Mouse (Mus musculus): ENCODE data around the gene Tsfm. TPM values are rescaled to one million over a fixed set of nuclear protein-coding genes. Genes with fewer than 3 reads are reported as not detected.

Tsfm gene
- polyA plus RNA-seq, 2 experiments, result 26.7 to 40.7 TPM

DNA sequence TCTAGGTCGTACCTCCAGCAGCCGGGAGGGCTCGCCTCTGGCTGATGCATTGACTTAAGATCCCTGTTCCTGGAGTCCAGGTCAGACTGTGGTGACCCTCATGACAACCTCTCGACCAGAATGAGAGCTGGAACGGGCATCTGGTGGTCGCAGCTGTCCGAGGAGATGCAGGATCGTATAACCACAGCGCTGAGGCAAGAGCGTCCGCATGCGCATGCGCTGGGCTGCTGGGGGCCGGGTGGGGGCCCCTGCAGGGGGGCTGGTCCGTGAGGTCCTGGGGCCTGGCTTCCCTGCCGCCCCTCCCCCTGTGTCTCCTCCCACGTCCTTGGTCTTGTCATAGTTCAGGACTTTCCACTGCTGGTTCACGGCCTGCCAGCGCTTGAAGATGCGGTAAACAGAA is 25.9 kb upstream of the Tsfm start:
- ATAC-seq (ENCODE audit: insufficient read depth) (no peak), DNase-seq (ENCODE audit: low read depth in 3 of 3, low spot score in 3 of 3) (no peak)
- WGBS (ENCODE audit: insufficient replicate concordance), result 74% methylated on average over 20 of the region's 20 CpGs
- no peak overlapping the region for H3K9ac ChIP-seq (replicated peaks)
- no peak overlapping the region for H3K4me2 ChIP-seq (ENCODE audit: low read depth)
- TF ChIP-seq EP300 (IDR thresholded peaks at IDR 0.05; ENCODE audit: low read depth) (no peak), CTCF (IDR thresholded peaks at IDR 0.05; ENCODE audit: low read depth) (no peak)
- H3K9me3 ChIP-seq (ENCODE audit: control insufficient read depth, low read length), result no peaks in the 10 kb centered on the region
- 0 out of 4 replicates have a peak, but pooled peaks cover 0 to 3% of the 10 kb centered on the region in 2 experiments for H3K4me1 ChIP-seq (replicated peaks; ENCODE audit: control insufficient read depth in 2 of 2, insufficient read depth in 2 of 2, low read length in 1 of 2)
- no peaks in the 10 kb centered on the region for H3K36me3 ChIP-seq (replicated peaks; ENCODE audit: control insufficient read depth, insufficient read depth, low read depth)
- no peak overlapping the region for H3K27ac ChIP-seq
- H3K27me3 ChIP-seq (ENCODE audit: control insufficient read depth, insufficient read depth, low read length), result peaks cover 52% of the 10 kb centered on the region
- no peak overlapping the region for H3K4me3 ChIP-seq (ENCODE audit: insufficient read depth in 1 of 2, low read depth in 2 of 2, low read length in 2 of 2)

- Histone ChIP-seq H3K27ac (no peak overlapping the region), H3K4me2 (ENCODE audit: low read depth) (no peak overlapping the region), H3K9me3 (ENCODE audit: control insufficient read depth, low read length) (no peaks in the 10 kb centered on the region), H3K4me3 (ENCODE audit: insufficient read depth in 1 of 2, low read depth in 2 of 2, low read length in 2 of 2) (no peak overlapping the region), H3K4me1 (replicated peaks; ENCODE audit: control insufficient read depth in 2 of 2, insufficient read depth in 2 of 2, low read length in 1 of 2) (0 out of 4 replicates have a peak, but pooled peaks cover 0 to 2% of the 10 kb centered on the region in 2 experiments), H3K9ac (replicated peaks) (no peak overlapping the region), H3K27me3 (ENCODE audit: control insufficient read depth, insufficient read depth, low read length) (peaks cover 52% of the 10 kb centered on the region), H3K36me3 (replicated peaks; ENCODE audit: control insufficient read depth, insufficient read depth, low read depth) (no peaks in the 10 kb centered on the region)
- 36% methylated on average over 8 of the region's 8 CpGs for WGBS (ENCODE audit: insufficient replicate concordance)
- ATAC-seq (ENCODE audit: insufficient read depth) (no peak), DNase-seq (ENCODE audit: low read depth in 3 of 3, low spot score in 3 of 3) (no peak)
- TF ChIP-seq EP300 (IDR thresholded peaks at IDR 0.05; ENCODE audit: low read depth) (no peak), CTCF (IDR thresholded peaks at IDR 0.05; ENCODE audit: low read depth) (no peak)
These were observed 24.8 kb upstream of the Tsfm start for GRCm38 (mm10) chr10:127055406-127055805.

DNA sequence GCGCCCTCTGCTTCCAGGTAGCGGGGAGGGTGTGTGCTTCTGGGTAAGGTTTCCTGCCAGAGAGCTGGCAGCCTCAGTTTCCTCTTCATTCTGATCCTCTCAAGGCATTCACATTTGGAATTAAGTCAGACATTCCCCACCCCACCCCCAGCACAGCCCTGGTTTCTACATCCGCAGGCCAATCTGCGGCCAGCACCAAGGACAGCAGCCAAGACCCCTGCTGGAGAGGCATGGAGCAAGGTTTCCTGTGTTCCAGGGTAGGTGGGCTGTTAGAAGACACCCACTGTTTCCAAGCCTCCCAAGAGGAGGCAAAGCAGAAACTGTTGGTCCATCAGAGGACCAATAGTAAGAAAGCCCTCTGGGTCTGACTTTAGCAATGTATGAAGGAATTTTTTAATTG is 24.0 kb upstream of the Tsfm start:
- TF ChIP-seq EP300 (IDR thresholded peaks at IDR 0.05; ENCODE audit: low read depth) (no peak), CTCF (IDR thresholded peaks at IDR 0.05; ENCODE audit: low read depth) (peak; percentile 26; the same call in 1 of the 2 replicates)
- H3K36me3 ChIP-seq (replicated peaks; ENCODE audit: control insufficient read depth, insufficient read depth, low read depth), result no peaks in the 10 kb centered on the region
- no peaks in the 10 kb centered on the region for H3K4me1 ChIP-seq (replicated peaks; ENCODE audit: control insufficient read depth in 2 of 2, insufficient read depth in 2 of 2, low read length in 1 of 2)
- H3K9ac ChIP-seq (replicated peaks), result no peak overlapping the region
- H3K27me3 ChIP-seq (ENCODE audit: control insufficient read depth, insufficient read depth, low read length), result peaks cover 52% of the 10 kb centered on the region
- H3K27ac ChIP-seq, result no peak overlapping the region
- no peaks in the 10 kb centered on the region for H3K9me3 ChIP-seq (ENCODE audit: control insufficient read depth, low read length)
- DNase-seq (ENCODE audit: low read depth in 3 of 3, low spot score in 3 of 3) (no peak), ATAC-seq (ENCODE audit: insufficient read depth) (no peak)
- 45% methylated on average over 4 of the region's 4 CpGs for WGBS (ENCODE audit: insufficient replicate concordance)
- H3K4me3 ChIP-seq (ENCODE audit: insufficient read depth in 1 of 2, low read depth in 2 of 2, low read length in 2 of 2), result no peak overlapping the region
- no peak overlapping the region for H3K4me2 ChIP-seq (ENCODE audit: low read depth)

DNA sequence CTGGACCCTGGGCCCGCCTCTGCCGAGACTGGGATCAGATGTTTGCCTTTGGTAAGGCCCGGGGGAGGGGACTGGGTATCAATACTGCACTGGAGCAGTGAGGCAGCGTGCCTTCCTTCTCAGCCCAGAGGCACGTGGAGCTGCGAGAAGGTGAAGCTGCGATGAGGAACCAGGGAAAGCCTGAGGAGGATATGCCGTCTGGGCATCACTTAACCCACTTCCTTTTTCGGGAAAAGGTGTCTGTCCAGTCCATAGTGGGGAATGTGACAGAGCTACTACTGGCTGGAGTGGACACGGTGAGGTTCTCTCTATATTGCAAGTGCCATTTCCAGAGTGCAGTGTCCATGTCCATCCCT is 19.5 kb upstream of the Tsfm start:
- H3K9ac ChIP-seq (replicated peaks), result no peak overlapping the region
- H3K27me3 ChIP-seq (ENCODE audit: control insufficient read depth, insufficient read depth, low read length), result peaks cover 49% of the 10 kb centered on the region
- DNase-seq (ENCODE audit: low read depth in 3 of 3, low spot score in 3 of 3) (no peak), ATAC-seq (ENCODE audit: insufficient read depth) (no peak)
- 9% methylated on average over 10 of the region's 10 CpGs for WGBS (ENCODE audit: insufficient replicate concordance)
- no peaks in the 10 kb centered on the region for H3K4me1 ChIP-seq (replicated peaks; ENCODE audit: control insufficient read depth in 2 of 2, insufficient read depth in 2 of 2, low read length in 1 of 2)
- H3K4me2 ChIP-seq (ENCODE audit: low read depth), result no peak overlapping the region
- no peak for TF ChIP-seq CTCF (IDR thresholded peaks at IDR 0.05; ENCODE audit: low read depth)
- no peak for TF ChIP-seq EP300 (IDR thresholded peaks at IDR 0.05; ENCODE audit: low read depth)
- no peaks in the 10 kb centered on the region for H3K36me3 ChIP-seq (replicated peaks; ENCODE audit: control insufficient read depth, insufficient read depth, low read depth)
- no peaks in the 10 kb centered on the region for H3K9me3 ChIP-seq (ENCODE audit: control insufficient read depth, low read length)
- no peak overlapping the region for H3K4me3 ChIP-seq (ENCODE audit: insufficient read depth in 1 of 2, low read depth in 2 of 2, low read length in 2 of 2)
- no peak overlapping the region for H3K27ac ChIP-seq

DNA sequence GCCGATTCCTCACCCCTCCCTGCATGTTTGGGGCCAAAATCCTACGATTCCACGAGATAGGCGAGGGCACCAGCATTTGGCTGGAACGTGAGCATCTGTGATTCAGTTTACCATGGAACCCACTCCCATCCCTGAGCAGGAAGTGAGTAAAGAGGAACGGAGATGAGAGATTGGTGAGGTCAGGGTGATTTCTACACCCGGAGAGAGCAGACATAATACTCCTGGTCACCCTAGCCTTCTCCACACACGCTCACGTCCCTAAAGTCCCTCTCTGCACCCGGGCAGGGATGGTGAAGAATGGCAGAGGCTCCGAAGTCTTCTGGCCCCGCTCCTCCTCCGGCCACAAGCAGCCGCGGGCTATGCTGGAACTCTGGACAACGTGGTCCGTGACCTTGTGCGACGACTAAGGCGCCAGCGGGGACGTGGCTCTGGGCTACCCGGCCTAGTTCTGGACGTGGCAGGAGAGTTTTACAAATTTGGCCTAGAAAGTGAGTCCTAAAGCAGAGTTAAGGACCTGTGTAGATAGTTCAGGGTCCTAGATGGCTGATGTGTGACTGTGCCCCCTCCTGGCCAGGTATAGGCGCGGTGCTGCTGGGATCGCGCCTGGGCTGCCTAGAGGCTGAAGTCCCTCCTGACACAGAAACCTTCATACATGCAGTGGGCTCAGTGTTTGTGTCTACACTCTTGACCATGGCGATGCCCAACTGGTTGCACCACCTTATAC is 18.9 kb upstream of the Tsfm start:
- WGBS (ENCODE audit: insufficient replicate concordance), result 4% methylated on average over 29 of the region's 29 CpGs
- no peaks in the 10 kb centered on the region for H3K4me1 ChIP-seq (replicated peaks; ENCODE audit: control insufficient read depth in 2 of 2, insufficient read depth in 2 of 2, low read length in 1 of 2)
- H3K9ac ChIP-seq (replicated peaks), result no peak overlapping the region
- no peak overlapping the region for H3K4me3 ChIP-seq (ENCODE audit: insufficient read depth in 1 of 2, low read depth in 2 of 2, low read length in 2 of 2)
- ATAC-seq (ENCODE audit: insufficient read depth) (no peak), DNase-seq (ENCODE audit: low read depth in 3 of 3, low spot score in 3 of 3) (no peak)
- H3K27me3 ChIP-seq (ENCODE audit: control insufficient read depth, insufficient read depth, low read length), result peaks cover 49% of the 10 kb centered on the region
- peak overlapping the region; percentile 22; the same call in 1 of the 2 replicates for H3K4me2 ChIP-seq (ENCODE audit: low read depth)
- no peak overlapping the region for H3K27ac ChIP-seq
- H3K9me3 ChIP-seq (ENCODE audit: control insufficient read depth, low read length), result no peaks in the 10 kb centered on the region
- H3K36me3 ChIP-seq (replicated peaks; ENCODE audit: control insufficient read depth, insufficient read depth, low read depth), result no peaks in the 10 kb centered on the region; the same call in 1 of the 2 replicates
- TF ChIP-seq EP300 (IDR thresholded peaks at IDR 0.05; ENCODE audit: low read depth) (no peak), CTCF (IDR thresholded peaks at IDR 0.05; ENCODE audit: low read depth) (peak; percentile 54)
